Mouse (Mus musculus) thymus, postnatal 25 days (tissue): ENCODE measurements around the gene Akap1.
A peak's percentile ranks its signal among the peaks of the same experiment; 100 is the strongest.
"Not testable (repeated sequence)": the region's sequence is repeated elsewhere in the genome, so short reads cannot be mapped to it uniquely, and the experiment has no call there.

Experiments used
- DNase-seq: peaks from one replicate; pipeline ENCODE4 v3.0.0; 2022

Gene Akap1

GRCm38 (mm10) chr11:88864458-88865197, at the start of gene Akap1:
Akap1 (minus strand) TSS chr11:88864586.
- DNase-seq, result peak; percentile 97

GRCm38 (mm10) chr11:88909388-88910036, 45.1 kb upstream of the Akap1 start:
- DNase-seq, result no peak

GRCm38 (mm10) chr11:88908557-88909211, 44.3 kb upstream of the Akap1 start:
- peak; percentile 66 for DNase-seq

DNA sequence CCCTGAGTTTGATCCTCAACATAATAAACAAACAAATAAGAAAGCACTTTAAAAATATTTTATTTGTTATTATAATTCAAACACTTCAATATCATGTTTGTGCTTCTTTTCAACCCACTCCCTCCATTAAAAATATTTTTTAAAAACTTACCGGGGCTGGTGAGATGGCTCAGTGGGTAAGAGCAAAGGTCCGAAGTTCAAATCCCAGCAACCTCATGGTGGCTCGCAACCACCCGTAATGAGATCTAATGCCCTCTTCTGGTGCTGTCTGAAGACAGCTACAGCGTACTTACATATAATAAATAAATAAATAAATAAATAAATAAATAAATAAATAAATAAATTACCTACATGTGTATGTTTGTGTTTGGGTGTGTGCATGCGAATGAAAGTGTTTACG, 43.5 kb upstream of the Akap1 start:
- no peak for DNase-seq

GRCm38 (mm10) chr11:88905621-88906020, 41.2 kb upstream of the Akap1 start:
- DNase-seq, result no peak

DNA sequence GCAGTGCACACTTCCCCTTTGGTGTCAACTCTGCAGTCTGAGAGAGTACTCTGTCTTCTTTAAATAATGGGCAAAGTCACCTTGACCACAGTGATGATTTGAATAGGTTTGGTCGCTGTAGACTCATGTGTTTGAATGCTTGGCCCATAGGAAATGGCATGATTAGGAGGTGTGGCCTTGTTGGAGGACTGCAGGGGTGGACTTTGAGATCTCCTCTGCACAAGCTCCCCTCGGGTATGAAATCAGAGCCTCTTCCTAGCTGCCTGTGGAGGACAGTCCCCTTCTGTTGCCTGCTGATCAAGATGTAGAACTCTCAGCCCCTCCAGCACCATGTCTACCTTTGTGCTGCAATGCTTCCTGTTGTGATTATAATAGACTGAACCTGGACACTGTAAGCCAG, 39.7 kb upstream of the Akap1 start:
- no peak for DNase-seq

GRCm38 (mm10) chr11:88902762-88903161, 38.4 kb upstream of the Akap1 start:
- no peak for DNase-seq

DNA sequence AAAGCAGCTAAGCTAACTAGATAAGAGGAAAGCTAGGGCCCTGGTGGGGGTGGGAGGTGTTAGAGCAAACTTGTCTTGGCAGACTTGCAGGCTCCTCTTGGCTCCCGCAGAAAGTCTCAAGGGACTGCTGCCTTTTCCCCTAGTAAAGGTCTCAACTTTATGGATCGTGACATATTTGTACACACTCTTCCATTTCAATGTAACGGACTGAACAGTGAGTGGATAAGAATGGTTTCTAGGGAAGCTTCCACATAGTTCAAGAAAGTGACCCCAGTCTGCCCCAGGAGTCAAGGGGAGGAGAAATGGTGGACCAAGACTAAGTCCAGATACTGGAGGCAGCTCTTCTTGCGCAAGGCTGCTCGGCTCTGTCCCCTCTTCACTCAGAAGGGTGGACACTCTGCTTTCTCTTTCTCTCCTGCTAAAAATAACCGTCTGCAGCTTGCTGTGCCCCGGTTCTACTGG, 37.0 kb upstream of the Akap1 start:
- DNase-seq, result no peak

- DNase-seq, result no peak
Observed at GRCm38 (mm10) chr11:88899561-88899960, 35.2 kb upstream of the Akap1 start.

- no peak for DNase-seq
Observed at GRCm38 (mm10) chr11:88898380-88898763, 34.0 kb upstream of the Akap1 start.

DNA sequence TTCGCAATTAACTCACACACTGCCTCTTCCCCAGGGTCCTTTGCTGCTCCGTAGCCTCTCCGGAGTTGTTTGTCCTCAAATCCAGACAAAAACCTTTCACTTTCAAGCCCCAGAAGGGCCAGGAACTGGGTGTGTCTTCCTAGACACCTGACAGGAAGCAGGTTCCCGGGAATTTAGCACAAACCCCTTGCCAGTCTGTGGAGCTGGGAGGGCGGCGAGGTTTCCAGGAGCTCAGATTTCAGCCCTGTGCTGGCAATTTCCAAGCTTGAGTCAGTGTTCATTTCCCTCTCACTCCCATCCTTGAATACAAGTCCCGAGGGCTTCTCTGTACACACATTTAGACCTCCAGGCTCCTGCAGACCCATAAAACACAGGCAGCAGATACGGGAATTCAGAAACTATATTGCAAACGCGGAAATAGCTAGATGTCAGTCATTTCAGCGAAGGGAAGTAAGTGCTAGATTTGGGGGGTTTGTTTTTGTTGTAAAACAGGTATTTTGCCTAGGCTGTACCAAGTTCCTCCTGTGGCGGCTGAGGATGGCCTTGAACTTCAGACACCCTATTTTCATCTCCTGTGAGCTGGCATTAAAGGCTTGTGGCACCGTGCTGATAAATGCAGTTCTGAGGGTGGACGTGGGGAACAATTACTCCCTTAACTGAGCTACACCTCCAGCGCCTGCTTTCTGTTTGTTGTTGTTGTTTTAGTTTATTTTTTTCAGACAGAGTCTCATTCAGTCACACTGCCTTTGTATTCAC, 33.4 kb upstream of the Akap1 start:
- DNase-seq, result no peak

- DNase-seq, result peak; percentile 59
Observed at GRCm38 (mm10) chr11:88895800-88896232, 31.4 kb upstream of the Akap1 start.

- DNase-seq, result peak; percentile 25
Observed at GRCm38 (mm10) chr11:88895235-88895634, 30.8 kb upstream of the Akap1 start.

GRCm38 (mm10) chr11:88894279-88894678, 29.9 kb upstream of the Akap1 start:
- DNase-seq, result not testable (repeated sequence)

- DNase-seq, result not testable (repeated sequence)
Observed at GRCm38 (mm10) chr11:88893501-88893900, 29.1 kb upstream of the Akap1 start.

DNA sequence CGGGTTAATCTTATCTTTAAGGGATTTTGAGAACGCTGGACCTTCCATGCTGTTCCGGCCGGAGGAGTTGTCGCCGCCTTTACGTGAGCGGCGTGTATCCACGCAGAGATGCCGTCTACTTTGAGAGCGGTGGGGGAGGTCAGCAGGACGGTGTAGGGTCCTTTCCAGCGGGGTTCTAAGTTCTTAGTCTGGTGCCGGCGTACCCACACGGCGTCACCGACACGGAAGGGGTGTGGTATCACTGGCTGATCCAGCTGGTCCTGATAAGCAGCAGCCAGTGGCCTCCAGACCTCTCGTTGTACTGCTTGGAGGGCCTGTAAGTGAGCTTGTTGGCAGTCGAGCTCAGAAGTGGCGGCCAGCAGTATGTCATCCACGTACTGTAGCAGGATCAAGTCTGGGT, 28.4 kb upstream of the Akap1 start:
- DNase-seq, result peak; percentile 9

DNA sequence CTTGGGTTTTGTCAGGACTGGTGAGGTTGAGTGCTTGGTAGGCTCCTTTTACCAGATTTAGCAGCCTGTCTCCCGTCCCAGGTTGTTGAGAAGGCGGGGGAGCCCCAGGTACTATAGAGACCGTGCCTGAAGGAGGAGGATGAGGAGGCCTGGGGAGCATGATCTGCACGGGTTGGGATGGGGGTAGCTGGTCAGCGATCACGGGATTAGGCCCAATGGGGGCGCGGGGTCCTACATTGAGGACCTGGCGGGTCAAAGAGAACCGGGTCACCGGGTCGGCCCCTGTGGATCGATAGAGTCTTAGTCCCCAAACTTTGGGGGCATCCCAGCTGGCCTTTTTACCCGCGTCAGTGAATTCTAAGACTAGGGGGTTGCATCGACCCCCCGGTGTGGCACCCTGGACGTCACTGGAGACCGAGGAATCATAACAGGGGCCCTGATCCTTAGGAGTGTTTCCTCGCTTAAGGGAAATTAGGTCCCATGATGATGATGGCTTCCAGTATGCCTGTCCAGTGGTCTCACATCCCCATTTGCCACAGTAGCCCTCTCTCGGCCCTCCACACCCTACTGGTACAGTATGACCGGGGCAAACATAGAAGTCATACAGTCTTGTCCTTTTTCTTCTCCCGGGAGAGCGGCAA, 27.7 kb upstream of the Akap1 start:
- DNase-seq, result peak; percentile 41

DNA sequence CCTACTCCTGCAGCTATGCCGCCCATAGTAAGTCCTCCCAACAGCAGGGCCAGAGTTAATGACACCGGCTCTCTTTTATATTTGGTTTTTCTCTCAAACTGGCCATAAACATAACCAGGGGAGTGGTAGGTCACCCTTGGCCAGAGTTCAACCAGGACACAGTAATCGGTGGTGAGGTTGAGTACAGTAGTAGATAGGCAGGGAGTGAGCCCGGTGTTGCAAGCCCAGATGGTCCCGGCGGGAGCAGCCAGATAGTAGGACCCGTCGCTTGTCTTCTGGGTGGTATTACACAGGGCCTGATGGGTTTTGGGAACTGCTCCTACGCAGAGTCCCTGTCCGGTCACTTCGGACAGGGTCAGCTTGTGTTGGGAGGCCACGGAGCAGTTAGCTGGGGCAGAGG, 27.1 kb upstream of the Akap1 start:
- peak; percentile 12 for DNase-seq

GRCm38 (mm10) chr11:88890904-88891303, 26.5 kb upstream of the Akap1 start:
- DNase-seq, result peak; percentile 3

DNA sequence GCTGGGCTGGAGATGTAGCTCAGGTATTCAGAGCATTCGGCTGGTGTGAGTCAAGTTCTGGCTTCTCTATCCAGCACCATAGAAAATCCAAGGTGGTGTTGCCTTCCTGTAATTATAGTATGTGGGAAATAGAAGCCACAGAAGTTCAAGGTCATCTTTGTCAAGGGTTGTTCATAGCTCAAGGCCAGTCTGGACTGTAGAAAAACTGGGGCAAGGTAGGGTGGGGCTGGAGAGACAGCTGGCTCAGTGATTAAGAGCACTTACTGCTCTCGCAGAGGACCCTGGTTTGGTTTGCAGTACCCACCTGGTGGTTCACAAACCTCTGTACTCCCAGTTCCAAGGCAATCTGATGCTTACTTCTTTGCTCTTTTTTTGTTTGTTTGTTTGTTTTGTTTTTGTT, 24.6 kb upstream of the Akap1 start:
- DNase-seq, result no peak

GRCm38 (mm10) chr11:88884376-88885065, 20.1 kb upstream of the Akap1 start:
- no peak for DNase-seq

GRCm38 (mm10) chr11:88878011-88878410, 13.6 kb upstream of the Akap1 start:
- DNase-seq, result no peak
